Mouse (Mus musculus) olfactory bulb, adult 2 months (tissue): ENCODE data around the gene Dnmbp. TPM values are rescaled to one million over a fixed set of nuclear protein-coding genes. Genes with fewer than 3 reads are reported as not detected.
A peak's percentile ranks its signal among the peaks of the same experiment; 100 is the strongest.

Source experiments
- H3K27ac ChIP-seq: fragments of 200-500 bp; 2 replicates; pipeline ENCODE4 v1.5.1; 2012; ENCODE audit warnings: low read depth, low read length; ENCODE audit not compliant: insufficient read depth
- H3K4me1 ChIP-seq: fragments of 200-500 bp; 2 replicates; pipeline ENCODE4 v1.6.1; 2012; ENCODE audit warnings: low read length; ENCODE audit not compliant: control insufficient read depth, insufficient read depth
- H3K4me3 ChIP-seq: fragments of 200-500 bp; 2 replicates; pipeline ENCODE4 v1.5.1; 2012; ENCODE audit warnings: mild to moderate bottlenecking, low read depth, low read length, moderate library complexity; ENCODE audit not compliant: insufficient read depth
- CTCF ChIP-seq: fragments of 200-500 bp; IDR thresholded peaks from 2 replicates; pipeline ENCODE4 v1.5.1; 2012; ENCODE audit warnings: low read depth, mild to moderate bottlenecking, low read length, moderate library complexity; ENCODE audit not compliant: insufficient read depth
- POLR2A ChIP-seq: fragments of 200-500 bp; IDR thresholded peaks from 2 replicates; pipeline ENCODE4 v1.6.1; 2012; ENCODE audit warnings: mild to moderate bottlenecking, low read depth, low read length, moderate library complexity; ENCODE audit not compliant: insufficient read depth
- WGBS: fragments of 180-500 bp; shearing (Covaris S2); methylation state at CpG from one replicate; pipeline ENCODE4 v1.1.7; 2018; 5-methylcytosine and 5-hydroxymethylcytosine counted together
- polyA plus RNA-seq: library from polyadenylated mRNA; stranded (reverse); fragments of >200 nt; gene quantifications from 2 replicates; pipeline ENCODE4 v1.2.4, GENCODE M21; 2012; ENCODE audit warnings: low replicate concordance; ENCODE audit not compliant: missing spikeins, insufficient read depth, insufficient read length

Dnmbp gene
- polyA plus RNA-seq, result not detected in 2 replicates

DNA sequence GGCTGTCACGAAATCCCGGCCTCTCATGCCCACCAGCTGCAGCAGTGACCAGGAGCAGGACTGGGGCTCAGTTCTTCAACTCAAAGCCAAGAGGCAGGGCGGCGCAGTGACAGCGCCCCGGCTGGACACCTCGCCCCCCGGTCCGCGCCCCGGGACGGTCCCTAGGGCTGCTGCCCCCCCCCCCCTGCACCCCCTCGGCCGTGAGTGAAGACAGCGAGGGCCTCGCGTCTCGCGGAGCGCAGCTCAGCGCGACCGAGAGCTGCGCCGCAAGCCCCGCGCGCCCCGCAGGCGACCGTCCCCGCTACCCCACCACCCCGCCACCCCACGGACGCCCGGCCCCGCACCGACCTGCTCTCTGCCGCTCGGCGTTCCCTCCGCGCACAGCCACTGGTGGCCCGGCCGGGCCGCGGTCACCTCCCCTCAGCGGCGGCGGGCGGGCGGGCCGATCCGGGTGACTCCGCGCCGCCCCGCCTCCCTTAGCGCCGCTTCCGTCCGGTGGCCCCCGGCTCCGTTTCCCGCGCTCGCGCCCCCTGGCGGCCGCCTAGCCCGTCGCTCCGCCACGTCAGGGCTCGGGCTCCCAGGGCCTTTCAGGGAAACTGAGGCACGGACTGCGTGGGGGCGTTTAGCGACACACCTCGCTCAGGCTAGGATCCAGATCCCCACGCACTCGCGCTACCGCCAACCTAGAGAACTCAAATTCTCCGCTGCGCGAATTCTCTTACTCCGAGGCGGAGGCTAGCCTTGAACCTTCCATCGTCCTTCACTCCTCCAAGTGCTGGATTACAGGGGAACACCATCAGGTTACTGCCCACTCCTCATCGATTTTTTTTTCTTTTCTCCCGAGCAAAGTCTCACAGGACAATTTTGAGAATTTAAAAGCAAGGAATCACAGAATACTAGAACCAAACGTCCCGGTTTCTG is at the start of gene Dnmbp:
Gene Dnmbp, minus strand, starts transcription at position 423 of the 921 bp plus-strand sequence.
- H3K4me3 ChIP-seq, result peak within 1 kb of the TSS; percentile 55
- TF ChIP-seq POLR2A, result no peak
- TF ChIP-seq CTCF, result peak; percentile 96
- H3K27ac ChIP-seq, result no peak within 1 kb of the TSS
- peaks cover 6% of the 10 kb centered on the region; the same call in 1 of the 2 replicates for H3K4me1 ChIP-seq
- 4% methylated on average over 89 of the region's 94 CpGs for WGBS

DNA sequence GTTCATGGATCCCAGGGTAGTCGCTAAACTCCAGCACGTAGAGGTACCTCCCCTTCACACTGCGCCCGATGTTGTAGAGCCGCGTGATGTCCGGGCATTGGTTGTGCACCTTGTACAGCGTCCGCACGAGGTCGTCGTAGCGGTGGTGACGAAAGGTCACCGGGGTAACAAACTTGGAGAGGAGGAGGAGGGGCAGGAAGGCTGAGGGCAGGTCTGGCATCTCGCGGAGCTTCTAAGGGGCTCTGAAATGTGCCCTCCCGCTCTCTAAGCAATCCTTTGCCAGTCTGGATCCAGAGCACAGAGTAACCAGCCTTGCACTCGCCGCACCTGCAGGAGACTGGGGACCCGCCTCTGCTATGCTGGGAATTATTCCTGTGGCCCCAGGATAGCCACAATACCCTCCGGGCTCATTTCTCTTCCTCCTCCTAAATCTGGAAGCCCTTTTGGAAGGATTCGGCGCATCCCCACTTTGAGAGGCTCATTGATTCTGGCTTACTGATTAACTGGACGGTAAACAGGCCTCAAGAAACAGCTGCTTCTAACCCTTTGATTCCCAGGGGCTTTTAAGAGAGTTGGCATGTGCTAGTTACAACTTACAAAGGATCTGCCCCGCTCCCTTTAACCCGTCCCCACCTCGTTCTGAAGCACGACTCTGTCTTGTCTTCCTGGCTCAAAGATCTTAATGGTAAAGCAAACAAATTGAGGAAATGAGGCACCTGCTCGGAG is 46.2 kb upstream of the Dnmbp start, which contains the start of gene Cpn1:
Gene Cpn1, minus strand, starts transcription at position 488 of the 726 bp plus-strand sequence.
- no peak within 1 kb of the TSS for H3K4me3 ChIP-seq
- no peak for TF ChIP-seq POLR2A
- H3K27ac ChIP-seq, result no peak within 1 kb of the TSS
- H3K4me1 ChIP-seq, result peaks cover 2% of the 10 kb centered on the region; the same call in 1 of the 2 replicates
- WGBS, result 23% methylated on average over 30 of the region's 30 CpGs

DNA sequence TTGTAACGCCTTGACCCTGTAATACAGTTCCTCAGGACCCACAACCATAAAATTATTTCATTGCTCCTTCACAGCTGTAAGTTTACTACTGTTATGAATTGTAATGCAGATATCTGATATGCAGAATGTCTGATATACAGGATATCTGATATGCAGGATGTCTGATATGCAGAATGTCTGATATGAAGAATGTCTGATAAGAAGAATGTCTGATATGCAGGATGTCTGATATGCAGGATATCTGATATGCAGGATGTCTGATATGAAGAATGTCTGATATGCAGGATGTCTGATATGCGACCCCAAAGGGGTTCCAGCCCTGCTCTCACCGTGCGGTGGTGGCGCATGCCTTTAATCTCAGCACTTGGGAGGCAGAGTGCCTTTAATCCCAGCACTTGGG is 42.0 kb upstream of the Dnmbp start:
- Histone ChIP-seq H3K4me3 (no peak overlapping the region), H3K4me1 (peaks cover 2% of the 10 kb centered on the region; the same call in 1 of the 2 replicates), H3K27ac (no peak overlapping the region)
- TF ChIP-seq CTCF, result no peak
- TF ChIP-seq POLR2A, result no peak
- WGBS, result 94% methylated on average over 5 of the region's 5 CpGs

DNA sequence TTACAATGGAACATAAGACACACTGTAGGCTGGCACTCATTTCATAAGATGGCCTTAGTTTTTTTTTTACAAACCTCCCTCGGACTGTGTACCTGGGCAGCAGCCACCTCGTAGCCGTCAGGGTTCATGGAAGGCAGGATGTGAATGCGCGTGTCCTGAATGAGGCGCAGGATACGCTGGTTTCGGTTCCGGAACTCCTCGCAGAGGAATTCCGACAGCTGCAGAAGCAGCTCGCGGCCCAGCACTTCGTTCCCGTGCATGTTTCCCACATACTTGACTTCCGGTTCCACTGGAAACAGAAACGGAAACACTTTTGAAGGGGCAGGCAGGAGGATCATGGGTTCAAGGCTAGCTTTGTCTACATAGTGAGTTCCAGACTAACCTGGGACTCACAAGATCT is 40.7 kb upstream of the Dnmbp start:
- no peaks in the 10 kb centered on the region for H3K4me1 ChIP-seq
- TF ChIP-seq CTCF (no peak), POLR2A (no peak)
- no peak overlapping the region for H3K27ac ChIP-seq
- WGBS, result 96% methylated on average over 17 of the region's 17 CpGs
- no peak overlapping the region for H3K4me3 ChIP-seq

DNA sequence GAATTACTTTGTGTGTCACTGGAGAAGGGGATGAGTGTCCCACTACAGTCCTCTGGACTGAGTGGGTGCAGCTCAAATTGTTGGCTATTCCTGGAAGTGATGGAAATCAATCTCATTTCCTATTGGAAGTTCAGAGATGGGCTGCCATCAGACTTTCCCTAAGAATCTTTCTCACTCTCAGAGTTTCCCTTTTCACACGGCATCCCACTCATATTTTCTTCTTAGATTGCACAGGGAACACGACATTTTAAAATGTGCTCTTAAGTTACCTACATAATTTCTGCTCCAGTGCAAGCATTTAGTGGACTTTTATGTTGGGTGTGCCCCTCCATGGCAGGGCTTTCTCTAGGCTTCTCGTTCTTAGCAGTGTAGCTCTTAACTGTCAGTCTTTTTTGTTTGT is 37.8 kb upstream of the Dnmbp start:
- Histone ChIP-seq H3K27ac (no peak overlapping the region), H3K4me3 (no peak overlapping the region), H3K4me1 (no peaks in the 10 kb centered on the region)
- TF ChIP-seq POLR2A, result no peak
- no peak for TF ChIP-seq CTCF
- WGBS, result 84% methylated on average over 3 of the region's 3 CpGs

DNA sequence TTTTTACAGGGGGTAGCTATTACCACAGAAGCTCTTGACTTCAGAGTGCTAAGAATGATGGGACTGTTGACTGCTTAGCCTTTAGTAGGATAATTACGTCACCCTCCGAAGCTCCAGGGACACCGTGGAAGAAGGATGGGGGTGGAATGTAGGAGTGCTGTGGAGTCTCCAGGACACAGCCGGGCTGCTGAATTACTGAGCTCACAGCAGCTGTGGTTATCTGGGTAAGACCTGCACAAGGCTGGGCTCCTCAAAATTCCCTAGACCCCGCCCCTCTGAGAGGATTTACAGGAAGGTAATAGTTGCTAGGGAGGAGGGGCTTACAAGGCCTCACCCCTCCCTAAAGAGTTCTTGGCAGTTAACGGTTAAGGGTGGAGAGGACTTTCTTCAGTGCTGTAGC is 36.7 kb upstream of the Dnmbp start:
- no peak overlapping the region for H3K4me3 ChIP-seq
- no peaks in the 10 kb centered on the region for H3K4me1 ChIP-seq
- TF ChIP-seq POLR2A (no peak), CTCF (no peak)
- WGBS, result 80% methylated on average over 6 of the region's 6 CpGs
- no peak overlapping the region for H3K27ac ChIP-seq

DNA sequence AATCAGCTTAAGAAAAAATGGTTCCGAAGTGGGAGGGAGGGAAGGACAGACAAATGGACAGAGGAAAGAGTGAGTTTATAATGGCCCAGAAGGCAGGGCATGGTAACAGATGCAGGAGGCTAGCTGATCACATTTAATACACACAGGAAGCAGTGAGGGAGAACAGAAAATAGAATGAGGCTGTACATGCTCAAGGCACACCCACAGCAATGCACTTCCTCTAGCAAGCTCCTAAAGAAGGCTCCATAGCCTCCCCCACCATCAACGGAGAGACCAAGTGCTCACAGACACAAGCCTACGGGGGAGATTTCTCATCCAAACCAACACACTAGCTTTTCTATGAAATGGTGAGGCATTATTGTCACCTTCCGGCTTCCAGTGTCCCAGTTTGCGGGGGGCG is 34.2 kb upstream of the Dnmbp start:
- Histone ChIP-seq H3K4me1 (no peaks in the 10 kb centered on the region), H3K27ac (no peak overlapping the region), H3K4me3 (no peak overlapping the region)
- WGBS, result 92% methylated on average over 6 of the region's 6 CpGs
- no peak for TF ChIP-seq POLR2A
- no peak for TF ChIP-seq CTCF

DNA sequence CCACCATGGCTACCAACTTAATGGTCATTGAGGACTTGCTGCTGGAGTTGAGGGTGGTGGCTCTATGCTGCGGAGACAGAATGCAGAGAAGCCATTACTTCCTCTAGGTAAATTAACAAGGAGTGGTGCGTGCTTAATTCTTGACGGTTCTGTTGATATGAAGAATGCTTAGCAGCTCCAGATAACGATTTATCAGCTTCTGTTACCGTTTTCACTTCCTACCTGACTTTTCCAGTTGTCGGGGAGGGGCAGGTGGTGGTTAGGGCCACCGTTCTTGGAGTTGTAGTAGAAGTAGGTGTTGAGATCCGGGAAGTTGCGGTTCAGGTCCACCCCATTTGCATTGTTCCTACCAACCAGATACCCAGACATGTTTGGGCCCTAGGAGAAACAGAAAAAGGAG is 33.7 kb upstream of the Dnmbp start:
- no peaks in the 10 kb centered on the region for H3K4me1 ChIP-seq
- WGBS, result 90% methylated on average over 9 of the region's 9 CpGs
- no peak overlapping the region for H3K27ac ChIP-seq
- TF ChIP-seq CTCF (no peak), POLR2A (no peak)
- no peak overlapping the region for H3K4me3 ChIP-seq

DNA sequence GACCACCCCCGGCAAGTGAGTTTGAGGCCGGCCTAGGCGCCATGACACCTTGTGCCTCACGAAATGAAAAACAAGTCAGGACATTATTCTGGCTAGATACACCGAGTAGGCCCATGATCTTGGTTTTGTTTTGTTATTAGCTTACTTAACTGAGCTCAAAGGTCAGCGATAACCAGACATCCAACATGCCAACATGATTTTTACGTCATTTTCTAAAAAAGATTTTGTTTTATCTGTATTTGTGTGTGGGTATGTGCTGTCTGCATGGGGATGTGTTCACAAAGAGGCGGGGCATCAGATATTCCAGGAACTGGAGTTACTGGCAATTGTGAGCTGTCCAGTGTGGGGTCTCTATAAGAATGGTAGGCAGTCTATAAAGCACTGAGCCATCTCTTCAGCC is 32.1 kb upstream of the Dnmbp start:
- TF ChIP-seq POLR2A (no peak), CTCF (no peak)
- H3K27ac ChIP-seq, result no peak overlapping the region
- 97% methylated on average over 8 of the region's 8 CpGs for WGBS
- no peaks in the 10 kb centered on the region; the same call in 1 of the 2 replicates for H3K4me1 ChIP-seq
- no peak overlapping the region for H3K4me3 ChIP-seq
